Mouse (Mus musculus) hindbrain, postnatal 0 days (tissue): ENCODE results near the gene Olfr571. TPM values are rescaled to one million over a fixed set of nuclear protein-coding genes. Genes with fewer than 3 reads are reported as not detected.

Experiments
- ATAC-seq: fragments of 200-750 bp; cut with Nextera tagmentation; 2 replicates; pipeline ENCODE4 v1.8.0; 2017; ENCODE audit warnings: mild to moderate bottlenecking, moderate TSS enrichment, moderate library complexity
- DNase-seq: peaks from one replicate; pipeline ENCODE4 v3.0.0-alpha.2; 2015; ENCODE audit warnings: low spot score
- H3K27ac ChIP-seq: fragments of 300-500 bp; sonication (generic); 2 replicates; pipeline ENCODE4 v1.5.1; 2014; ENCODE audit warnings: mild to moderate bottlenecking
- H3K27me3 ChIP-seq: fragments of 300-500 bp; sonication (generic); 2 replicates; pipeline ENCODE4 v1.6.1; 2014; ENCODE audit warnings: low read length, mixed read lengths; ENCODE audit not compliant: insufficient read depth
- H3K36me3 ChIP-seq: fragments of 300-500 bp; sonication (generic); 2 replicates; pipeline ENCODE4 v1.6.1; 2014; ENCODE audit warnings: low read length, mixed read lengths; ENCODE audit not compliant: insufficient read depth
- H3K4me1 ChIP-seq: fragments of 300-500 bp; sonication (generic); 2 replicates; pipeline ENCODE4 v1.6.1; 2014; ENCODE audit warnings: antibody characterized with exemption, low read length, mixed read lengths; ENCODE audit not compliant: insufficient read depth
- H3K4me2 ChIP-seq: fragments of 300-500 bp; sonication (generic); 2 replicates; pipeline ENCODE4 v1.6.1; 2014; ENCODE audit warnings: low read depth, mild to moderate bottlenecking, low read length, moderate library complexity, mixed read lengths
- H3K4me3 ChIP-seq: fragments of 300-500 bp; sonication (generic); 2 replicates; pipeline ENCODE4 v1.5.1; 2014; ENCODE audit warnings: low read length
- H3K9ac ChIP-seq: fragments of 300-500 bp; sonication (generic); replicated peaks from 2 replicates; pipeline ENCODE4 v1.6.1; 2014; ENCODE audit warnings: mild to moderate bottlenecking, low read length, moderate library complexity, mixed read lengths
- H3K9me3 ChIP-seq: fragments of 300-500 bp; sonication (generic); 2 replicates; pipeline ENCODE4 v1.6.1; 2016; ENCODE audit warnings: low read length, mixed read lengths
- CTCF ChIP-seq: IDR thresholded peaks from 2 replicates; pipeline ENCODE4 v1.5.1; 2016; ENCODE audit warnings: antibody characterized with exemption, control low read depth, low read depth
- WGBS: fragments of 180-500 bp; shearing (Covaris S2); extraction: QIAGEN DNeasy Blood & Tissue Kit; methylation state at CpG from one replicate; pipeline ENCODE4 v1.1.7; 2014; 5-methylcytosine and 5-hydroxymethylcytosine counted together
- polyA plus RNA-seq: library from polyadenylated mRNA; unstranded; fragments of >200 nt; fragmentation: Nextera tagmentation; extraction: Ambion mirVana; gene quantifications from 2 replicates; pipeline ENCODE4 v1.2.1, GENCODE M21; 2015
- total RNA-seq: library from RNA; depleted of rRNA; stranded (reverse); fragments of >200 nt; gene quantifications from 2 replicates; pipeline ENCODE4 v1.2.3, GENCODE M21; 2014; rRNA removed

The Olfr571 gene
- total RNA-seq (not detected in 2 replicates), polyA plus RNA-seq (not detected in 2 replicates)

GRCm38 (mm10) chr7:102917032-102917875, at the start of gene Olfr571:
TSS of gene Olfr571 (minus strand) at chr7:102917536.
- no peak within 1 kb of the TSS for H3K4me2 ChIP-seq
- 67% methylated on average over 4 of the region's 4 CpGs for WGBS
- ATAC-seq: no peak

DNA sequence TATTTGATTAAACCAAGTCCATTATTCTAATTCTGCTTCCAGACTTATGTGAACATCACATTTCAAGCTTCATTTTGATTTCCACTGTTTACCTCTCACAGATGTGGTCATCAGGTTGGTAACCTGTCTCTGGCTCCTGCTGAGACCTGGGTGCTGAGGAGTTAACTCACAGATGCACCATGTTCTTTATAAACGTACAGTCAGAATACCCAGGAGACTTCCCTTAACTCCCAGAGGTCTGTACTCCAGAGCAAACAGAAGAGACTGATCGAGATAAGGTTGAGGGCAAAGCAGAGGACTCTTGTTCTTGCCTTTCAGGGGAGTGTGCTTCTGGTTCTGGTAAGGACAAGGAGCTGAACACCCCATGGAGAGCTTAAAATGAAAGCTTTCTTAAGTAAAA, 45.0 kb upstream of the Olfr571 start, which contains the start of gene Olfr576:
Gene Olfr576 (plus strand): TSS at position 301 of the 400 bp plus-strand sequence.
- no peak within 1 kb of the TSS for H3K9ac ChIP-seq
- no peak within 1 kb of the TSS for H3K4me3 ChIP-seq
- TF ChIP-seq CTCF: no peak
- no peak within 1 kb of the TSS for H3K27ac ChIP-seq
- no peak within 1 kb of the TSS for H3K4me2 ChIP-seq
- WGBS: 54% methylated on average over 2 of the region's 2 CpGs
- no peaks in the 10 kb centered on the region for H3K27me3 ChIP-seq
- no peaks in the 10 kb centered on the region for H3K36me3 ChIP-seq
- no peaks in the 10 kb centered on the region for H3K4me1 ChIP-seq
- no peak for DNase-seq
- H3K9me3 ChIP-seq: no peaks in the 10 kb centered on the region
- no peak for ATAC-seq

More at GRCm38 (mm10) chr7:102917032-102917875, at the start of gene Olfr571:
- no peaks in the 10 kb centered on the region for H3K4me1 ChIP-seq
- no peak for TF ChIP-seq CTCF
- H3K9me3 ChIP-seq: no peaks in the 10 kb centered on the region
- H3K9ac ChIP-seq: no peak within 1 kb of the TSS
- H3K27ac ChIP-seq: no peak within 1 kb of the TSS
- no peaks in the 10 kb centered on the region for H3K27me3 ChIP-seq
- DNase-seq: no peak
- H3K4me3 ChIP-seq: no peak within 1 kb of the TSS
- H3K36me3 ChIP-seq: no peaks in the 10 kb centered on the region

GRCm38 (mm10) chr7:102958593-102958992, 41.3 kb upstream of the Olfr571 start, which contains the start of gene Olfr575:
TSS of gene Olfr575 (minus strand) at chr7:102958775.
- no peak within 1 kb of the TSS for H3K9ac ChIP-seq
- H3K4me3 ChIP-seq: no peak within 1 kb of the TSS
- no peak for ATAC-seq
- H3K27ac ChIP-seq: no peak within 1 kb of the TSS
- 71% methylated on average over 1 of the region's 1 CpGs for WGBS
- H3K27me3 ChIP-seq: no peaks in the 10 kb centered on the region
- no peaks in the 10 kb centered on the region for H3K36me3 ChIP-seq
- DNase-seq: no peak
- H3K4me1 ChIP-seq: no peaks in the 10 kb centered on the region
- TF ChIP-seq CTCF: no peak
- no peak within 1 kb of the TSS for H3K4me2 ChIP-seq
- no peaks in the 10 kb centered on the region for H3K9me3 ChIP-seq

GRCm38 (mm10) chr7:102958137-102958536, 40.8 kb upstream of the Olfr571 start:
- H3K4me1 ChIP-seq: no peaks in the 10 kb centered on the region
- no peaks in the 10 kb centered on the region for H3K9me3 ChIP-seq
- no peak overlapping the region for H3K27ac ChIP-seq
- no peak overlapping the region for H3K4me2 ChIP-seq
- no peaks in the 10 kb centered on the region for H3K27me3 ChIP-seq
- DNase-seq (no peak), ATAC-seq (no peak)
- WGBS: 83% methylated on average over 3 of the region's 3 CpGs
- no peak overlapping the region for H3K9ac ChIP-seq
- no peaks in the 10 kb centered on the region for H3K36me3 ChIP-seq
- H3K4me3 ChIP-seq: no peak overlapping the region
- no peak for TF ChIP-seq CTCF

DNA sequence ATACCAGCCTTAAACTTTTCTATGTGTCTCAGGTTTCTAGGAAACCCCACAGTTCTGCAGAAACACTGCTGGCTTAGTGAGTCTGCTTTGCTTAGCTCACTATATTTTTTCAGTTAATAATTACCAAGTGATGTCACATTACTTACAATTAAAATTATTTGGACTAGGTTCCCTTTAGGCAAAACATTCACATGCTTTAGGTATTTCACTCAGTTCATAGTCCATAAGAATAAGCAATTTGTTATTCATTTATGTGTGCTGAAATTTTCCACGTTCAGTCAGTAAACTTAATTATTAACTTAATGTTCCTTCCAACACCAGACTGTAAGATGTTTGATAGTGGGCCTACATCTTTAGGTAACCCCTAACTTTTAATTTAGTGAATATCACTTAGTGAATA, 33.4 kb upstream of the Olfr571 start:
- Histone ChIP-seq H3K9me3 (no peaks in the 10 kb centered on the region), H3K27me3 (no peaks in the 10 kb centered on the region), H3K9ac (no peak overlapping the region), H3K27ac (no peak overlapping the region), H3K4me2 (no peak overlapping the region), H3K4me3 (no peak overlapping the region), H3K4me1 (no peaks in the 10 kb centered on the region), H3K36me3 (no peaks in the 10 kb centered on the region)
- 75% methylated on average over 1 of the region's 1 CpGs for WGBS
- DNase-seq: no peak
- no peak for TF ChIP-seq CTCF
- ATAC-seq: no peak

- DNase-seq (no peak), ATAC-seq (no peak)
- no peak within 1 kb of the TSS for H3K4me2 ChIP-seq
- no peak within 1 kb of the TSS for H3K4me3 ChIP-seq
- H3K27me3 ChIP-seq: no peaks in the 10 kb centered on the region
- TF ChIP-seq CTCF: no peak
- H3K27ac ChIP-seq: no peak within 1 kb of the TSS
- no peak within 1 kb of the TSS for H3K9ac ChIP-seq
- no peaks in the 10 kb centered on the region for H3K9me3 ChIP-seq
- H3K36me3 ChIP-seq: no peaks in the 10 kb centered on the region
- 86% methylated on average over 1 of the region's 1 CpGs for WGBS
- H3K4me1 ChIP-seq: no peaks in the 10 kb centered on the region
These were observed 30.8 kb upstream of the Olfr571 start, which contains the start of gene Olfr574 for GRCm38 (mm10) chr7:102948167-102948566. TSS of gene Olfr574 (plus strand) at chr7:102948467.

DNA sequence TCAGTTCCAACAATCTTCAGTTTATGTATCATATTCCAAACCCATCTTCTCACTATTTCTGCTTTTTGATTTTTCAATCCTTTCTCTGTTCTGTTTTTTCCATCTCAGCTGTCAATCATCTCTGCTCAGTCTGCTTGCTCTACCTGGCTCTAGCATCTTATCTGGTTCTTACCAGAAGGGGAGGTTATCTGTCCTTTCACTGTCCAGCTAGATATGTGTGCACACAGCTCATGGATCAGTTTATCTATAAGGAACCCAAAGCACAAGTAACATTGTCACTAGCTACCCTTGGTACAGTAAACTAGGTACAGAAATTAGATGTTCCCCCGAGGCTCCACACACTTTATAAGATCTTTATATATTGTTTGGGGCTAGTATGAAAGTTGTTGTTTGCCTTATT, 26.1 kb upstream of the Olfr571 start:
- DNase-seq (no peak), ATAC-seq (no peak)
- H3K27me3 ChIP-seq: no peaks in the 10 kb centered on the region
- H3K36me3 ChIP-seq: no peaks in the 10 kb centered on the region
- H3K27ac ChIP-seq: no peak overlapping the region
- H3K9me3 ChIP-seq: no peaks in the 10 kb centered on the region
- H3K4me1 ChIP-seq: no peaks in the 10 kb centered on the region
- no peak overlapping the region for H3K9ac ChIP-seq
- H3K4me2 ChIP-seq: no peak overlapping the region
- H3K4me3 ChIP-seq: no peak overlapping the region
- TF ChIP-seq CTCF: no peak
- 86% methylated on average over 1 of the region's 1 CpGs for WGBS
